Mouse (Mus musculus) MEL (cell line): ENCODE measurements around the gene Ghrl. TPM values are rescaled to one million over a fixed set of nuclear protein-coding genes. Genes with fewer than 3 reads are reported as not detected.
A peak's percentile ranks its signal among the peaks of the same experiment; 100 is the strongest.

Experiments used
- DNase-seq: peaks from one replicate; pipeline ENCODE4 v3.0.0; 2011; ENCODE audit warnings: low read depth, low spot score
- H3K27ac ChIP-seq: 2 replicates; pipeline ENCODE4 v1.5.1; 2012; ENCODE audit warnings: low read depth, mild to moderate bottlenecking, control low read depth, low read length, moderate library complexity; ENCODE audit not compliant: control insufficient read depth
- H3K27me3 ChIP-seq, 2 experiments: fragments of 150-350 bp in 1 of 2; sonication (generic) in 1 of 2; 2 replicates each; pipeline ENCODE4 v1.6.1; 2012; ENCODE audit warnings: low read length in 2 of 2, mild to moderate bottlenecking in 2 of 2, improper control_type of control experiment in 1 of 2, moderate library complexity in 1 of 2; ENCODE audit not compliant: insufficient read depth in 2 of 2, control insufficient read depth in 1 of 2
- H3K36me3 ChIP-seq, 2 experiments: 2 replicates each; pipeline ENCODE4 v1.6.1; 2012 to 2014; ENCODE audit warnings: low read length in 2 of 2, improper control_type of control experiment in 1 of 2, inconsistent platforms in 1 of 2, mild to moderate bottlenecking in 1 of 2; ENCODE audit not compliant: insufficient read depth in 2 of 2, control insufficient read depth in 1 of 2
- H3K4me1 ChIP-seq, 2 experiments: fragments of 150-350 bp in 1 of 2; sonication (generic) in 1 of 2; 2 replicates each; pipeline ENCODE4 v1.6.1; 2012; ENCODE audit warnings: low read length in 2 of 2, improper control_type of control experiment in 1 of 2, mild to moderate bottlenecking in 1 of 2; ENCODE audit not compliant: insufficient read depth in 2 of 2, control insufficient read depth in 1 of 2
- H3K4me3 ChIP-seq, 2 experiments: fragments of 150-350 bp in 1 of 2; sonication (generic) in 1 of 2; 2 replicates each; pipeline ENCODE4 v1.5.1; 2012; ENCODE audit warnings: low read depth in 2 of 2, low read length in 2 of 2, mild to moderate bottlenecking in 2 of 2, moderate library complexity in 2 of 2, control low read depth in 1 of 2, improper control_type of control experiment in 1 of 2; ENCODE audit not compliant: control insufficient read depth in 1 of 2, insufficient read depth in 1 of 2
- H3K79me2 ChIP-seq: 2 replicates; pipeline ENCODE4 v1.6.1; 2012; ENCODE audit warnings: mild to moderate bottlenecking, low read length, moderate library complexity; ENCODE audit not compliant: control insufficient read depth, poor library complexity, insufficient read depth
- H3K9ac ChIP-seq: 2 replicates; pipeline ENCODE4 v1.6.1; 2012; ENCODE audit warnings: low read depth, mild to moderate bottlenecking, control low read depth, low read length, moderate library complexity; ENCODE audit not compliant: control insufficient read depth, poor library complexity, severe bottlenecking
- H3K9me3 ChIP-seq: fragments of 150-350 bp; sonication (generic); replicated peaks from 2 replicates; pipeline ENCODE4 v1.6.1; 2012; ENCODE audit warnings: mild to moderate bottlenecking, low read length, improper control_type of control experiment, moderate library complexity; ENCODE audit not compliant: insufficient read depth
- BHLHE40 ChIP-seq: IDR thresholded peaks from 2 replicates; pipeline ENCODE4 v1.6.1; 2012; ENCODE audit warnings: low read depth, mild to moderate bottlenecking, inconsistent platforms, low read length, improper control_type of control experiment, borderline replicate concordance
- CHD1 ChIP-seq: IDR thresholded peaks from 2 replicates; pipeline ENCODE4 v1.6.1; 2012; ENCODE audit warnings: low read depth, mild to moderate bottlenecking, inconsistent platforms, low read length, improper control_type of control experiment
- CTCF ChIP-seq, 3 experiments: IDR thresholded peaks in 2 of 3; conservative IDR thresholded peaks in 1 of 3; 2 replicates each; pipeline ENCODE4 v1.5.1; 2011 to 2012; ENCODE audit warnings: low read length in 3 of 3, low read depth in 2 of 3, mild to moderate bottlenecking in 2 of 3, improper control_type of control experiment in 1 of 3, inconsistent platforms in 1 of 3, mixed read lengths in 1 of 3, moderate library complexity in 1 of 3; ENCODE audit not compliant: control insufficient read depth in 1 of 3, insufficient read depth in 1 of 3, poor library complexity in 1 of 3, severe bottlenecking in 1 of 3
- ETS1 ChIP-seq: IDR thresholded peaks from 2 replicates; pipeline ENCODE4 v1.6.1; 2012; ENCODE audit warnings: low read depth, mild to moderate bottlenecking, inconsistent platforms, low read length, improper control_type of control experiment, moderate library complexity
- GABPA ChIP-seq: IDR thresholded peaks from 2 replicates; pipeline ENCODE4 v1.6.1; 2012; ENCODE audit warnings: low read depth, mild to moderate bottlenecking, inconsistent platforms, low read length, improper control_type of control experiment, moderate library complexity
- JUND ChIP-seq: IDR thresholded peaks from 2 replicates; pipeline ENCODE4 v1.6.1; 2011; ENCODE audit warnings: low read depth, mild to moderate bottlenecking, improper control_type of control experiment, low read length
- KAT2A ChIP-seq: conservative IDR thresholded peaks from 2 replicates; pipeline ENCODE4 v1.6.1; 2012; ENCODE audit warnings: low read depth, low read length, improper control_type of control experiment, inconsistent platforms
- MAFK ChIP-seq: IDR thresholded peaks from 2 replicates; pipeline ENCODE4 v1.6.1; 2011; ENCODE audit warnings: low read depth, mild to moderate bottlenecking, low read length, improper control_type of control experiment, borderline replicate concordance
- MAX ChIP-seq: IDR thresholded peaks from 2 replicates; pipeline ENCODE4 v1.6.1; 2011; ENCODE audit warnings: low read length, improper control_type of control experiment
- MAZ ChIP-seq: IDR thresholded peaks from 2 replicates; pipeline ENCODE4 v1.6.1; 2012; ENCODE audit warnings: low read depth, mild to moderate bottlenecking, inconsistent platforms, low read length, improper control_type of control experiment
- MEF2A ChIP-seq: IDR thresholded peaks from 2 replicates; pipeline ENCODE4 v1.6.1; 2014; ENCODE audit warnings: low read depth, mild to moderate bottlenecking, inconsistent platforms, low read length, improper control_type of control experiment; ENCODE audit not compliant: poor library complexity, insufficient replicate concordance, severe bottlenecking; ENCODE audit errors: extremely low read depth
- NRF1 ChIP-seq: IDR thresholded peaks from 2 replicates; pipeline ENCODE4 v1.6.1; 2014; ENCODE audit warnings: low read depth, mild to moderate bottlenecking, inconsistent platforms, low read length, improper control_type of control experiment, moderate library complexity; ENCODE audit not compliant: poor library complexity, insufficient read depth, severe bottlenecking
- POLR2A ChIP-seq, 2 experiments: IDR thresholded peaks; 2 replicates each; pipeline ENCODE4 v1.6.1; 2011 to 2012; ENCODE audit warnings: low read length in 2 of 2, mild to moderate bottlenecking in 2 of 2, control low read depth in 1 of 2, improper control_type of control experiment in 1 of 2, low read depth in 1 of 2, moderate library complexity in 1 of 2; ENCODE audit not compliant: control insufficient read depth in 1 of 2, insufficient read depth in 1 of 2, poor library complexity in 1 of 2
- POLR2AphosphoS2 ChIP-seq: IDR thresholded peaks from 2 replicates; pipeline ENCODE4 v1.6.1; 2011; ENCODE audit warnings: low read length, improper control_type of control experiment
- POLR2AphosphoS5 ChIP-seq: IDR thresholded peaks from 2 replicates; pipeline ENCODE4 v1.6.1; 2012; ENCODE audit warnings: low read depth, borderline replicate concordance, mild to moderate bottlenecking, inconsistent platforms, low read length, moderate library complexity, mixed read lengths
- RAD21 ChIP-seq: IDR thresholded peaks from 2 replicates; pipeline ENCODE4 v1.6.1; 2011; ENCODE audit warnings: mild to moderate bottlenecking, low read depth, low read length, improper control_type of control experiment
- RCOR1 ChIP-seq: IDR thresholded peaks from 2 replicates; pipeline ENCODE4 v1.6.1; 2012; ENCODE audit warnings: low read depth, mild to moderate bottlenecking, inconsistent platforms, low read length, improper control_type of control experiment
- SMC3 ChIP-seq: IDR thresholded peaks from 2 replicates; pipeline ENCODE4 v1.6.1; 2011; ENCODE audit warnings: low read depth, low read length, improper control_type of control experiment
- TAL1 ChIP-seq: IDR thresholded peaks from 2 replicates; pipeline ENCODE4 v1.6.1; 2012; ENCODE audit warnings: mild to moderate bottlenecking, inconsistent platforms, low read length, moderate library complexity, mixed read lengths
- ZC3H11A ChIP-seq: IDR thresholded peaks from 2 replicates; pipeline ENCODE4 v1.6.1; 2012; ENCODE audit warnings: low read depth, mild to moderate bottlenecking, inconsistent platforms, low read length, improper control_type of control experiment
- ZKSCAN1 ChIP-seq: IDR thresholded peaks from 2 replicates; pipeline ENCODE4 v1.6.1; 2012; ENCODE audit warnings: low read depth, mild to moderate bottlenecking, inconsistent platforms, low read length, improper control_type of control experiment, moderate library complexity
- polyA plus RNA-seq, 2 experiments: library from polyadenylated mRNA; stranded (reverse) in 1 of 2; unstranded in 1 of 2; fragments of >175 nt in 1 of 2; fragments of >200 nt in 1 of 2; gene quantifications; 2 replicates each; pipeline versions ENCODE4 v1.2.1 to v1.2.4; 2012; ENCODE audit warnings: low replicate concordance in 2 of 2, low read depth in 1 of 2; ENCODE audit not compliant: insufficient read length in 2 of 2, insufficient read depth in 1 of 2, missing spikeins in 1 of 2
- total RNA-seq: library from RNA; depleted of rRNA; stranded (reverse); fragments of 300-350 nt; gene quantifications from 2 replicates; pipeline ENCODE4 v1.2.3, GENCODE M21; 2012

Gene Ghrl
- total and polyA plus RNA-seq, 3 experiments, result 0.81 to 2.8 TPM; not detected in 1

DNA sequence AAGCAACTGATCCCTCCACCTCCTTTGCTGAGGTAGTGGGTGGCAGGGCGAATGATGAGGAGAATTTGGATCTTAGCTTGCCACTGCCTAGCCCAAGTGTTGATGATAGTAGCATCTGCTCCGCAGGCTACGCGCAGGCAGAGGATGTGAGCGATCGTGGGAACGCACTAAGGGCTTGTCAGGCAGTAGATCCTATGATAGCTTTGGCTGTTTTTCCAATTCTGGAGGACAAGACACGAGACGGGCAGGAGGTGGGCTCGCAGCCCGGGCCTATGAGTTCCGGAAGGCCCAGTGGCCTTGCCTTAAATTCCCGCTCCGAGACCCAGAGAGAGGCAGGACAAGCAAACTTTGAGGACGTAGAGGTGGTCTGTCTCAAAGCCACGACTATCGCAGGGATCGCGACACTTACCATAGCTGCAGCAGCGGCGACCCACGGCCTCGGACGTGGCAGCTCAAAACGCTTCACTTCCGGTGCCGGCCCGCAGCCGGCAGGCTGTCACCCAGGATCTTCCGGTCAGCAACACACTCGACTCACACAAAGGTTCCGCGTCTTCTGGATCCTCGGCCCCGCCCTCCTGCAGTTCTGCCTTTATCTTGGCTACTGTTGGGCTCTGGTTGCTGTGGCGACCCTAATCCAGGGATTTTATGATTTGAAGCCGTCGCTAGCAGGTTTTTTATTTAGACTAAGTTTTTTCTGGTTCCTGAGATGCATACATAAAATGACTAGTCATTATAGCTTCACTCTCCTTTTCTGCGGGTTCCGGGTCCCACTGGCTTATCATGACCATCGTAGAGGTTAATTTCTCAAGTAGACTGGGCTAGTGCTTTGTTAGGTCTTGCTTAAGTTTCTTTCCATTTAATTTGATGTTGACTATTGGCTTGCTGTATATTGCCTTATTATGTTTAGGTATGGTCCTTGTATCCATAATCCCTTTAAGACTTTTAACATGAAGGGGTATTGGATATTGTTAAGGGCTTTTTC is 20.8 kb upstream of the Ghrl start, which contains the start of gene Sec13 (continued):
- TF ChIP-seq ETS1 (peak; percentile 63), ZC3H11A (no peak; the same call in 1 of the 2 replicates), TAL1 (no peak), SMC3 (peak; percentile 37; the same call in 1 of the 2 replicates), GABPA (0 out of 2 replicates have a peak, but pooled peaks have one; percentile 2), MAX (peak; percentile 78), POLR2A (IDR thresholded peaks at IDR 0.05; ENCODE audit: control insufficient read depth in 1 of 2, insufficient read depth in 1 of 2, low read depth in 1 of 2, low read length in 2 of 2, poor library complexity in 1 of 2) (peak; percentile 49 to 94; a peak in 3 of 4 replicates), MAFK (no peak), JUND (no peak), MAZ (peak; percentile 93; the same call in 1 of the 2 replicates), CHD1 (no peak), KAT2A (peak; percentile 68)

DNA sequence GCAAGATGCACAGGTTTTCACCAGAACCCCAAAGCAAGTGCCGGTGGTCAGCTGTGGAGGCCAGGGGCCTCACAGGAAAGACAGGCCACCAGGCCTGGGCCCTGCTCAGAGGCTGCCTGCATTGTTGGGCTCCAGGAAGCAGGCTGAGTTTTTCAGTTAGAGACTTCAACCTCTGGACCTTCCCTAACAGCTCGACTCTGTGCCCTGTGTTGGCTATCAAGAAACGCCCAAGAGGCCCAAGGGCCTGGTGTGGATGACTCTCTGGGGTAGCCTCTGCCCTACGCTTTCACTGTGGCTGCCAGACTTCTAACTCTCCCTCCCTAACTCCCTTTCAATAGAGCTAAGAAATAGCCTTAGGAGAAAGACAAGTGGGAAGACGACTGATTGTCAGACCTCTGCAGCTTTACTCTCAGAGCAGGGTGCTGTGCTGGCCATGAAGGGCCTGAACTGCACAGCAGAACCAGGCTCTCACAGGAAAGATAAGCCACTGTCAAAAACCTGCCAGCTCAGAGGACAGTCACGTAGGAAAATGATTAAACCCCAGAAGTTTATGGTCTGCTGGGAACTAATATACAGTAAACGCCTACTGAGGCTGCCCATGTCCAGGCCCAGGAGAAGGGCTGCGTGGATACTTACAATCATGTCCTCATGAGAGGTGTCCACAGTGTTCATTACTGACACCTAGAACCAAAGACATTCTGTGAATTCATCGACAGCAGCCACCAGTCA is 17.8 kb upstream of the Ghrl start:
- TF ChIP-seq RCOR1, result no peak
- no peak for TF ChIP-seq TAL1
- TF ChIP-seq RAD21, result no peak
- TF ChIP-seq MAFK, result no peak
- no peak for TF ChIP-seq BHLHE40
- no peak for TF ChIP-seq NRF1
- TF ChIP-seq POLR2A (IDR thresholded peaks at IDR 0.05; ENCODE audit: control insufficient read depth in 1 of 2, insufficient read depth in 1 of 2, low read depth in 1 of 2, low read length in 2 of 2, poor library complexity in 1 of 2), result no peak
- no peak for TF ChIP-seq KAT2A
- TF ChIP-seq POLR2AphosphoS5, result no peak
- TF ChIP-seq POLR2AphosphoS2, result no peak
- no peak for TF ChIP-seq CTCF (IDR thresholded peaks at IDR 0.05 in 2 of 3, conservative IDR thresholded peaks at IDR 0.05 in 1 of 3; ENCODE audit: control insufficient read depth in 1 of 3, insufficient read depth in 1 of 3, low read depth in 2 of 3, low read length in 3 of 3, poor library complexity in 1 of 3, severe bottlenecking in 1 of 3)
- no peak for TF ChIP-seq MAX
- TF ChIP-seq MEF2A, result no peak
- TF ChIP-seq ZC3H11A, result no peak
- no peak for TF ChIP-seq ZKSCAN1
- Histone ChIP-seq H3K27me3 (no peaks in the 10 kb centered on the region), H3K27ac (no peak overlapping the region), H3K36me3 (peaks cover 9 to 11% of the 10 kb centered on the region in 2 experiments), H3K4me3 (no peak overlapping the region), H3K79me2 (peaks cover 28% of the 10 kb centered on the region), H3K4me1 (peaks cover 0 to 9% of the 10 kb centered on the region in 2 experiments; a peak in 3 of 4 replicates), H3K9ac (no peak overlapping the region), H3K9me3 (no peaks in the 10 kb centered on the region)
- no peak for DNase-seq
